Mouse (Mus musculus): ENCODE results near the gene Rgs6. TPM values are rescaled to one million over a fixed set of nuclear protein-coding genes. Genes with fewer than 3 reads are reported as not detected.

Gene Rgs6
- polyA plus RNA-seq, 1 experiment from 2014 or later: 4.5 TPM

- Histone ChIP-seq H3K4me1 (peaks cover 33% of the 10 kb centered on the region), H3K27ac (no peak overlapping the region), H3K27me3 (no peaks in the 10 kb centered on the region), H3K4me3 (no peak overlapping the region), H3K4me2 (no peak overlapping the region), H3K9me3 (replicated peaks) (no peaks in the 10 kb centered on the region), H3K36me3 (ENCODE audit: poor library complexity, severe bottlenecking) (no peaks in the 10 kb centered on the region), H3K9ac (no peak overlapping the region)
- no peak for ATAC-seq
- WGBS: 69% methylated on average over 3 of the region's 3 CpGs
Observed at GRCm38 (mm10) chr12:83034859-83035569, 446.9 kb downstream of the Rgs6 start.

GRCm38 (mm10) chr12:83037798-83038560 is 449.9 kb downstream of the Rgs6 start:
- 64% methylated on average over 25 of the region's 25 CpGs for WGBS
- Histone ChIP-seq H3K9ac (no peak overlapping the region), H3K4me1 (peaks cover 33% of the 10 kb centered on the region), H3K9me3 (replicated peaks) (no peaks in the 10 kb centered on the region), H3K36me3 (ENCODE audit: poor library complexity, severe bottlenecking) (no peaks in the 10 kb centered on the region), H3K27ac (0 out of 2 replicates have a peak overlapping the region, but pooled peaks have one; percentile 7), H3K4me2 (no peak overlapping the region), H3K27me3 (no peaks in the 10 kb centered on the region), H3K4me3 (no peak overlapping the region)
- ATAC-seq: peak; percentile 59; the same call in 1 of the 2 replicates

- H3K27ac ChIP-seq: 0 out of 2 replicates have a peak overlapping the region, but pooled peaks have one; percentile 7
Observed at GRCm38 (mm10) chr12:83038779-83039178, 450.7 kb downstream of the Rgs6 start.

GRCm38 (mm10) chr12:83039859-83040258 is 451.8 kb downstream of the Rgs6 start:
- no peaks in the 10 kb centered on the region for H3K9me3 ChIP-seq (replicated peaks)
- ATAC-seq: no peak
- WGBS: 78% methylated on average over 3 of the region's 3 CpGs

More at GRCm38 (mm10) chr12:83038779-83039178, 450.7 kb downstream of the Rgs6 start:
- WGBS: 88% methylated on average over 7 of the region's 7 CpGs
- no peak for ATAC-seq
- Histone ChIP-seq H3K4me3 (no peak overlapping the region), H3K4me2 (no peak overlapping the region), H3K36me3 (ENCODE audit: poor library complexity, severe bottlenecking) (no peaks in the 10 kb centered on the region), H3K27me3 (no peaks in the 10 kb centered on the region), H3K4me1 (peaks cover 33% of the 10 kb centered on the region), H3K9ac (no peak overlapping the region), H3K9me3 (replicated peaks) (no peaks in the 10 kb centered on the region)

GRCm38 (mm10) chr12:83043980-83044620 is 456.0 kb downstream of the Rgs6 start:
- H3K9ac ChIP-seq: no peak overlapping the region; the same call in 1 of the 2 replicates
- ATAC-seq: peak; percentile 60
- WGBS: 29% methylated on average over 6 of the region's 6 CpGs

More at GRCm38 (mm10) chr12:83039859-83040258, 451.8 kb downstream of the Rgs6 start:
- Histone ChIP-seq H3K27ac (no peak overlapping the region), H3K9ac (no peak overlapping the region), H3K36me3 (ENCODE audit: poor library complexity, severe bottlenecking) (no peaks in the 10 kb centered on the region), H3K4me1 (peaks cover 44% of the 10 kb centered on the region), H3K4me3 (no peak overlapping the region), H3K27me3 (no peaks in the 10 kb centered on the region), H3K4me2 (no peak overlapping the region)

GRCm38 (mm10) chr12:83044621-83044990 is 456.5 kb downstream of the Rgs6 start:
- Histone ChIP-seq H3K4me2 (peak overlapping the region; percentile 42), H3K27me3 (no peaks in the 10 kb centered on the region), H3K27ac (peak overlapping the region; percentile 82), H3K9me3 (replicated peaks) (no peaks in the 10 kb centered on the region), H3K4me3 (no peak overlapping the region), H3K4me1 (peaks cover 49% of the 10 kb centered on the region), H3K9ac (peak overlapping the region; percentile 17; the same call in 1 of the 2 replicates), H3K36me3 (ENCODE audit: poor library complexity, severe bottlenecking) (no peaks in the 10 kb centered on the region)
- 5% methylated on average over 4 of the region's 4 CpGs for WGBS
- peak; percentile 85 for ATAC-seq

More at GRCm38 (mm10) chr12:83043980-83044620, 456.0 kb downstream of the Rgs6 start:
- peak overlapping the region; percentile 82 for H3K27ac ChIP-seq
- peaks cover 54% of the 10 kb centered on the region for H3K4me1 ChIP-seq
- no peak overlapping the region for H3K4me3 ChIP-seq
- H3K36me3 ChIP-seq (ENCODE audit: poor library complexity, severe bottlenecking): no peaks in the 10 kb centered on the region
- peak overlapping the region; percentile 42 for H3K4me2 ChIP-seq
- H3K27me3 ChIP-seq: no peaks in the 10 kb centered on the region
- no peaks in the 10 kb centered on the region for H3K9me3 ChIP-seq (replicated peaks)

- no peaks in the 10 kb centered on the region for H3K27me3 ChIP-seq
- peak overlapping the region; percentile 17; the same call in 1 of the 2 replicates for H3K9ac ChIP-seq
- no peak overlapping the region for H3K4me3 ChIP-seq
- H3K9me3 ChIP-seq (replicated peaks): no peaks in the 10 kb centered on the region
- H3K4me2 ChIP-seq: peak overlapping the region; percentile 42
- no peaks in the 10 kb centered on the region for H3K36me3 ChIP-seq (ENCODE audit: poor library complexity, severe bottlenecking)
- peaks cover 44% of the 10 kb centered on the region for H3K4me1 ChIP-seq
- WGBS: 13% methylated on average over 12 of the region's 12 CpGs
- ATAC-seq: peak; percentile 20
- peak overlapping the region; percentile 82 for H3K27ac ChIP-seq
Observed at GRCm38 (mm10) chr12:83045001-83045531, 457.0 kb downstream of the Rgs6 start.

- H3K27ac ChIP-seq: no peak overlapping the region
- no peak overlapping the region for H3K4me2 ChIP-seq
- H3K36me3 ChIP-seq (ENCODE audit: poor library complexity, severe bottlenecking): no peaks in the 10 kb centered on the region
- 95% methylated on average over 9 of the region's 9 CpGs for WGBS
- H3K9me3 ChIP-seq (replicated peaks): no peaks in the 10 kb centered on the region
- no peak overlapping the region for H3K9ac ChIP-seq
- ATAC-seq: no peak
- H3K27me3 ChIP-seq: no peaks in the 10 kb centered on the region
- no peak overlapping the region for H3K4me3 ChIP-seq
- H3K4me1 ChIP-seq: peaks cover 43% of the 10 kb centered on the region
Observed at GRCm38 (mm10) chr12:83046734-83047133, 458.6 kb downstream of the Rgs6 start.

GRCm38 (mm10) chr12:83047710-83048109 is 459.6 kb downstream of the Rgs6 start:
- Histone ChIP-seq H3K36me3 (ENCODE audit: poor library complexity, severe bottlenecking) (no peaks in the 10 kb centered on the region), H3K9me3 (replicated peaks) (no peaks in the 10 kb centered on the region), H3K4me3 (no peak overlapping the region), H3K9ac (no peak overlapping the region), H3K27me3 (no peaks in the 10 kb centered on the region), H3K27ac (no peak overlapping the region), H3K4me1 (peaks cover 43% of the 10 kb centered on the region), H3K4me2 (no peak overlapping the region)
- 21% methylated on average over 7 of the region's 7 CpGs for WGBS
- no peak for ATAC-seq

- no peaks in the 10 kb centered on the region for H3K27me3 ChIP-seq
- ATAC-seq: no peak
- no peak overlapping the region for H3K9ac ChIP-seq
- peaks cover 10% of the 10 kb centered on the region for H3K9me3 ChIP-seq (replicated peaks)
- no peak overlapping the region for H3K4me2 ChIP-seq
- no peak overlapping the region for H3K27ac ChIP-seq
- no peaks in the 10 kb centered on the region for H3K36me3 ChIP-seq (ENCODE audit: poor library complexity, severe bottlenecking)
- peaks cover 20% of the 10 kb centered on the region for H3K4me1 ChIP-seq
- H3K4me3 ChIP-seq: no peak overlapping the region
- WGBS: 92% methylated on average over 8 of the region's 8 CpGs
Observed at GRCm38 (mm10) chr12:83050514-83050913, 462.4 kb downstream of the Rgs6 start.

- no peaks in the 10 kb centered on the region for H3K36me3 ChIP-seq (ENCODE audit: poor library complexity, severe bottlenecking)
- H3K27ac ChIP-seq: no peak overlapping the region
- no peak for ATAC-seq
- H3K4me3 ChIP-seq: no peak overlapping the region
- peaks cover 14% of the 10 kb centered on the region for H3K4me1 ChIP-seq
- WGBS: 78% methylated on average over 4 of the region's 4 CpGs
- peaks cover 10% of the 10 kb centered on the region for H3K9me3 ChIP-seq (replicated peaks)
- H3K27me3 ChIP-seq: no peaks in the 10 kb centered on the region
- no peak overlapping the region for H3K9ac ChIP-seq
- no peak overlapping the region for H3K4me2 ChIP-seq
Observed at GRCm38 (mm10) chr12:83052391-83052790, 464.3 kb downstream of the Rgs6 start.

Measured in forebrain, embryonic 13.5 days (tissue).